Mouse (Mus musculus) midbrain, embryonic 15.5 days (tissue): ENCODE data around the gene En2. TPM values are rescaled to one million over a fixed set of nuclear protein-coding genes. Genes with fewer than 3 reads are reported as not detected.

ENCODE experiments used
- ATAC-seq: fragments of 200-750 bp; cut with Nextera tagmentation; replicated peaks from 2 replicates; pipeline ENCODE4 v1.8.0; 2017; ENCODE audit warnings: moderate TSS enrichment
- H3K27ac ChIP-seq: fragments of 300-500 bp; sonication (generic); 2 replicates; pipeline ENCODE4 v1.5.1; 2015; ENCODE audit warnings: mild to moderate bottlenecking, inconsistent platforms
- H3K27me3 ChIP-seq: fragments of 300-500 bp; sonication (generic); replicated peaks from 2 replicates; pipeline ENCODE4 v1.6.1; 2015; ENCODE audit warnings: inconsistent platforms
- H3K36me3 ChIP-seq: fragments of 300-500 bp; sonication (generic); replicated peaks from 2 replicates; pipeline ENCODE4 v1.6.1; 2015; ENCODE audit warnings: inconsistent platforms
- H3K4me1 ChIP-seq: fragments of 300-500 bp; sonication (generic); 2 replicates; pipeline ENCODE4 v1.6.1; 2015; ENCODE audit warnings: inconsistent platforms
- H3K4me2 ChIP-seq: fragments of 300-500 bp; sonication (generic); 2 replicates; pipeline ENCODE4 v1.6.1; 2015; ENCODE audit warnings: inconsistent platforms, mild to moderate bottlenecking, moderate library complexity
- H3K4me3 ChIP-seq: fragments of 300-500 bp; sonication (generic); 2 replicates; pipeline ENCODE4 v1.5.1; 2015; ENCODE audit warnings: mild to moderate bottlenecking, inconsistent platforms
- H3K9ac ChIP-seq: fragments of 300-500 bp; sonication (generic); 2 replicates; pipeline ENCODE4 v1.6.1; 2015; ENCODE audit warnings: mild to moderate bottlenecking, inconsistent platforms
- H3K9me3 ChIP-seq: fragments of 300-500 bp; sonication (generic); 2 replicates; pipeline ENCODE4 v1.6.1; 2016; ENCODE audit warnings: inconsistent platforms
- WGBS: fragments of 180-500 bp; shearing (Covaris S2); methylation state at CpG from one replicate; pipeline ENCODE4 v1.1.7; 2015; ENCODE audit warnings: mixed read lengths; 5-methylcytosine and 5-hydroxymethylcytosine counted together
- polyA plus RNA-seq: library from polyadenylated mRNA; unstranded; fragments of >200 nt; fragmentation: Nextera tagmentation; extraction: Ambion mirVana; gene quantifications from 2 replicates; pipeline ENCODE4 v1.2.1, GENCODE M21; 2015

The En2 gene
- polyA plus RNA-seq, 1 experiment from 2014 or later = 0.93 TPM

- H3K4me3 ChIP-seq = no peak overlapping the region
- H3K36me3 ChIP-seq = no peaks in the 10 kb centered on the region
- H3K27me3 ChIP-seq = peaks cover 44% of the 10 kb centered on the region
- H3K4me1 ChIP-seq = peaks cover 12% of the 10 kb centered on the region
- WGBS = 16% methylated on average over 1 of the region's 1 CpGs
- no peak for ATAC-seq
- peak overlapping the region; percentile 68 for H3K27ac ChIP-seq
- H3K9ac ChIP-seq = no peak overlapping the region
- peak overlapping the region; percentile 27 for H3K4me2 ChIP-seq
- no peaks in the 10 kb centered on the region for H3K9me3 ChIP-seq
Observed at GRCm38 (mm10) chr5:28173674-28174073, 8.2 kb downstream of the En2 start.

DNA sequence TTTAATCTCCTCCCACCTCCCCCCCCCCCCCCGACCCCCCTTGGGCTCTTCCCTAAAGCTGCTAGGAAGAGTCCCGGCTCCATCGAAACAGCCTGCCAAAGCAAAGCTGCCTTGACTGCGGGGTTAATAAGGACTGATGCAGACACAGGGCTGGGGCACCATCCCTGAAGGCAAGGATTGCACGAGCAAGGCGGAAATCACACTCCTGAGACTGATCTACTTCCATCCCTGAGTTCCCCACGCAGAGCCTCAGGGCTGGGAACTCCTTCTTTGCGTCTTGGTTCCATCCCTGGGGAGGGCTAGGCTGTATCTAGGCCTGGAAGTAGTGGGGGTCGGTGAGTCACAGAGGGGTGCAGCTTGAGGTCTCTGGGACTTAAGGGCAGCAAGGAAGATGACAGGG, 8.6 kb downstream of the En2 start:
- H3K4me3 ChIP-seq = no peak overlapping the region
- peak overlapping the region; percentile 68 for H3K27ac ChIP-seq
- H3K36me3 ChIP-seq = no peaks in the 10 kb centered on the region
- peaks cover 15% of the 10 kb centered on the region for H3K4me1 ChIP-seq
- H3K9me3 ChIP-seq = no peaks in the 10 kb centered on the region
- H3K4me2 ChIP-seq = peak overlapping the region; percentile 27
- no peak for ATAC-seq
- peaks cover 48% of the 10 kb centered on the region for H3K27me3 ChIP-seq
- WGBS = 5% methylated on average over 9 of the region's 9 CpGs
- H3K9ac ChIP-seq = no peak overlapping the region

DNA sequence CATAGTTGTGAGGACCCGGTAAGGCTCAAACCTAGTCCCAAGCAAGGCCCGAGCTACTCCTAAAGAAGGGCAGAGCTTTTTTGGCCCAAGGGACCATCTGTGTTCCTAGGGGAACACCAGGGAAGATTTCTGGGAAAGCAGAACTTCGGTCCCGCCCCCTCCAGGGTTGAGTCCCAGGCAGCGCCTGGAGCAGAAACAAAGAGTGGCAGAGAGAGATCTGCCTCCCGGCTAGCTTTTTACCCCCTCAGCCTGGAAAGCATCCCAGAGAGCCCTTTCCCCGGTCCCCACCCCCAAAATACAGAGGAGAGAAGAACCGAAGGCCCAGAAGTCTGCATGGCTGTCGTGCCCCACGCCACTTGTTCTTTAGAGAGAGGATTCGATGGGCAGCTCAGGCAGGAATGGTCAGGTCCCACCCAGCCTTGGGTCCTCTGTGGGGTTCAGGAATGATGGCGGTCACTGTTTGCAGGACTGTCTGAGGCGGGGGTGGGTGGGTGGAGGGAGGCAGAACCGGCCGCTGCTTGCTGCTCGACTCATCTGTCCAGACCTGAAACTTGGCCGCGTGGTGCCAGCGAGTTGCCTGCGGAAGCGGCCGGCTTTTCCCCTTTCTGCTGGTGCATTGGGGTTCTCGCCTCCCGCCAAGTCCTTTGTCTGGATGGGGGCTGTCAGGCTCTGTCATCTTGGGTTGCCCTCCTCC, 9.5 kb downstream of the En2 start:
- Histone ChIP-seq H3K4me2 (peak overlapping the region; percentile 38), H3K36me3 (no peaks in the 10 kb centered on the region), H3K9me3 (no peaks in the 10 kb centered on the region), H3K27ac (peak overlapping the region; percentile 68), H3K9ac (no peak overlapping the region), H3K4me1 (peaks cover 24% of the 10 kb centered on the region), H3K27me3 (peaks cover 51% of the 10 kb centered on the region), H3K4me3 (peak overlapping the region; percentile 12)
- peak; percentile 31 for ATAC-seq
- 3% methylated on average over 24 of the region's 24 CpGs for WGBS

DNA sequence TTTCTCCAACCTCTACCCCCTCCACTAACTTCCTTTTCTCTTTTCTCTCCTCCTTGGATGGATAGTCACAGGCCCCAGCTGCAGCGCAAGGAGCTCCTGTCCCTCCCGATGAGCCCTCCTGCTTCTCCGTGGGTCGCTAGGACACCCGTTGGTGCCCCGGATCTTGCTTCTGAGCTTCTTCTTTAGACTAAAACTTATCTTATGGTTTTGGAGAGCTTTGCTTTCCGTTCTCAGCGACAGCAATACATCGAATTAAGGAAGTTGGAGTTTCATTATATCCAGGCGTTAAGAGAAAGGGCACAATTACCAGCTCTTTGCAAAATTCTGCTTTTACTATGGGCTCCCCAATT, 10.1 kb downstream of the En2 start:
- Histone ChIP-seq H3K9me3 (no peaks in the 10 kb centered on the region), H3K36me3 (no peaks in the 10 kb centered on the region), H3K9ac (no peak overlapping the region), H3K4me1 (peaks cover 29% of the 10 kb centered on the region), H3K4me2 (peak overlapping the region; percentile 38), H3K27ac (peak overlapping the region; percentile 68), H3K4me3 (peak overlapping the region; percentile 12; the same call in 1 of the 2 replicates), H3K27me3 (peaks cover 51% of the 10 kb centered on the region)
- ATAC-seq = 0 out of 2 replicates have a peak, but pooled peaks have one; percentile 31
- 4% methylated on average over 10 of the region's 10 CpGs for WGBS

DNA sequence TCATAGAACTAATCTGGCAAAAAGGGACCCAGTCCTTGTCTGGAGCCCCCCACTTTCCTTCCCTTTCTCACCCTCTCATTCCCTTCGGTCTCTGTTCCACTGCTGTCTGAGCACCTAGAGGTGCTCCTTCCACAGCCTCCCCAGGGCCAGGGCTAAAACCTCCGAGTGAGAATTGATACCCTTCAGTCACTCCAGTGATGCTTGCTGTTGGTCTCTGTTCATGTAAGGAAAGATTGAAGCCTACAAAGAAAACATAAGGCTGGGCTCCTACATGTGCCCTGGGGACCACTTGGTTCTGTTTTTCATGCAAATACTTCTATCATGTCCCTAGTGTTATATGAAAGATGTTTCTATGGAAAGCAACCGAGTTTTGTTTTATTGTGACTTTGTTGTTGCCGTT, 10.5 kb downstream of the En2 start:
- Histone ChIP-seq H3K9me3 (no peaks in the 10 kb centered on the region), H3K9ac (no peak overlapping the region), H3K4me2 (0 out of 2 replicates have a peak overlapping the region, but pooled peaks have one; percentile 38), H3K4me1 (peaks cover 27% of the 10 kb centered on the region), H3K27me3 (peaks cover 47% of the 10 kb centered on the region), H3K4me3 (no peak overlapping the region), H3K36me3 (no peaks in the 10 kb centered on the region), H3K27ac (peak overlapping the region; percentile 68)
- ATAC-seq = no peak
- WGBS = 8% methylated on average over 4 of the region's 4 CpGs

DNA sequence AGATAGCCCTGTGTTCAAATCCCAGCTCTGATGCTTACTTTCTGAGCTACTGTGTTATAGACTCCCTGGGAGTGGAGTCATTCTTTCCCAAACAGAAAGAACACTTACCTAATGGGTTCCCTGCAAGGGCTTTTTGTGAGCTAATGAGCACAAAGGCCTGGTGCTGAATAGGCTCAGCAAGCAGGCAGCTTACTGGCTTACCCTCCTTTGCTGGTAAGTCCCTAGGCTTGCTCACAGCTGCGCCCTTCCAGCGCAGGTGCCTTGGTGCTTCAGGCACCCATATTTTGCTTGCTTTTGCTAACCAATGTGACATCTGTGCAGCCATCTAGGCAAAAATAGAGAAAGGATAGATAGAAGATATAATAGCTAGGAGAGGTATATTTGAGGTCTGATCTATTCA, 11.1 kb downstream of the En2 start:
- Histone ChIP-seq H3K9ac (no peak overlapping the region), H3K36me3 (no peaks in the 10 kb centered on the region), H3K9me3 (no peaks in the 10 kb centered on the region), H3K4me1 (peaks cover 24% of the 10 kb centered on the region), H3K4me3 (no peak overlapping the region), H3K27me3 (peaks cover 45% of the 10 kb centered on the region), H3K4me2 (no peak overlapping the region), H3K27ac (peak overlapping the region; percentile 68)
- no peak for ATAC-seq
- WGBS = 3% methylated on average over 2 of the region's 2 CpGs

DNA sequence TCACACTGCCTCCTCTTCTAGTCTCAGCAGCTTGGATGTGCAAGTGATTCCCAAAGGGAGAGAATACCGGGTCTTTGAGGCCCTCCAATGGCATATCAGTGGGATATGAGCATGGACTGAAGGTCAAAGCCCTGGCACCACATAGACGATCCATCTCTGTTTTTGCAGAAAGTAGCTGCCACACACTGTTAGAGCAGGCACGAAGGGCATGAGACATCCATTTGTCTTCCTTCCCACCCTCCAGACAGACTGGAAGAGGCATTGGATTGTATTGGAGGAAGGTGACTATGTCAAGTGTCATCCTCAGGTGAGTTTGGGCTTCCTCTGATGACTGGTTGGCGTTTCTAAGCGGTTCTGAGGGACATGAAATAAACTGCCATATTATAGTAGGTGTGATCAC, 12.8 kb downstream of the En2 start:
- no peak overlapping the region for H3K9ac ChIP-seq
- H3K36me3 ChIP-seq = no peaks in the 10 kb centered on the region
- WGBS = 26% methylated on average over 5 of the region's 5 CpGs
- H3K27me3 ChIP-seq = peaks cover 38% of the 10 kb centered on the region
- peaks cover 24% of the 10 kb centered on the region for H3K4me1 ChIP-seq
- no peak overlapping the region for H3K27ac ChIP-seq
- H3K4me3 ChIP-seq = no peak overlapping the region
- no peak for ATAC-seq
- no peaks in the 10 kb centered on the region for H3K9me3 ChIP-seq
- H3K4me2 ChIP-seq = no peak overlapping the region

DNA sequence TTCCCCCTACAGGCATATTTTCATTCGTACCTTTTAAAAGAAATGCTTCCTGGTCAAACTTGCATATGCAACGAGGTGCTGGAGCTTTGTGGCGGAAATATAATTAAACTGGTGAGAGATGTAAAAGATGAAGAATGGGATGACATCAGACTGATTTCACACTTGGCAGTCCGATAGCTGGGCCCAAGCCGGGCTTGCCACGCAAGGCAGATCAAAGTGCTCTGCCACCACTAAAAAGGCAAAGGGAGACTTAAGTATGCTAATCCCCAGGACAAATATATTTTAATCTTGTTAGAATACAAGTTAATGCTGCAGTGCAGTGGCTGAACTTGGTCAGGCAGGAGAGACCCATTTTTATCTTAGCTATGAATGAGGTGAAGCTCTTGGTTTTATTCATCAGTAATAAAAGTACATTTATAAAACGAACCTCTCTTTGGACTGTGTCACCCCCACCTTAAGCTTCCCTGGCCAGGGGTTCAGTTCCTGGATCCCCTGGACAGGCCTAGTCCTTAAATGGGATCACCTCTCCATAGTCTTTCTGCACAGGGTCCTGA, 13.8 kb downstream of the En2 start:
- H3K4me2 ChIP-seq = no peak overlapping the region
- H3K27me3 ChIP-seq = peaks cover 29% of the 10 kb centered on the region
- no peaks in the 10 kb centered on the region for H3K9me3 ChIP-seq
- WGBS = 13% methylated on average over 7 of the region's 7 CpGs
- no peak overlapping the region for H3K4me3 ChIP-seq
- H3K36me3 ChIP-seq = no peaks in the 10 kb centered on the region
- H3K4me1 ChIP-seq = peaks cover 21% of the 10 kb centered on the region; the same call in 1 of the 2 replicates
- peak; percentile 45 for ATAC-seq
- no peak overlapping the region for H3K9ac ChIP-seq
- H3K27ac ChIP-seq = 0 out of 2 replicates have a peak overlapping the region, but pooled peaks have one; percentile 18

GRCm38 (mm10) chr5:28191201-28192098, 26.0 kb downstream of the En2 start:
- ATAC-seq = no peak
- Histone ChIP-seq H3K9ac (no peak overlapping the region), H3K27me3 (no peaks in the 10 kb centered on the region), H3K4me2 (no peak overlapping the region), H3K4me1 (0 out of 2 replicates have a peak, but pooled peaks cover 3% of the 10 kb centered on the region), H3K4me3 (no peak overlapping the region), H3K36me3 (no peaks in the 10 kb centered on the region), H3K27ac (no peak overlapping the region), H3K9me3 (no peaks in the 10 kb centered on the region)
- 13% methylated on average over 3 of the region's 3 CpGs for WGBS

DNA sequence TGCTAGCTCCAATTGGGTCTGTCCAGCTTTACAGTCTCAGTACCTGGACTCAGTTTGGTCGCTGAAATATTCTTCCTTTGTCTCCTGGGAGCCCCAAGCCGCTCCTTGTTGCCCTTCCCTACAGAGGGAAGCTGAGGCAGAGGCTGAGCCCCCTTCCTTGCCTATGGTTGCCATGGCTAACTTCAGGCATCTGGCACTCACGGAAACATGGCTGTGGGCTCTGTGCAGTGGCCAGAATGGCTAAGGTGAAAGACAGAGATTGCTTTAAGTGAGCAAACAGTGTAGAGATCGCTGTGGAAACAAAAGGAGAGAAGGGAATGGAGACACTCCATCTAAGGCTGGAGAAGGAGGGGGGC, 26.6 kb downstream of the En2 start:
- ATAC-seq = no peak
- no peak overlapping the region for H3K4me2 ChIP-seq
- H3K4me1 ChIP-seq = 0 out of 2 replicates have a peak, but pooled peaks cover 3% of the 10 kb centered on the region
- H3K9me3 ChIP-seq = no peaks in the 10 kb centered on the region
- H3K27ac ChIP-seq = no peak overlapping the region
- no peaks in the 10 kb centered on the region for H3K36me3 ChIP-seq
- no peak overlapping the region for H3K4me3 ChIP-seq
- WGBS = 9% methylated on average over 4 of the region's 4 CpGs
- H3K27me3 ChIP-seq = no peaks in the 10 kb centered on the region
- H3K9ac ChIP-seq = no peak overlapping the region

- Histone ChIP-seq H3K9ac (no peak overlapping the region), H3K9me3 (no peaks in the 10 kb centered on the region), H3K4me1 (peaks cover 6% of the 10 kb centered on the region; the same call in 1 of the 2 replicates), H3K4me2 (no peak overlapping the region), H3K27ac (no peak overlapping the region), H3K27me3 (no peaks in the 10 kb centered on the region), H3K36me3 (no peaks in the 10 kb centered on the region), H3K4me3 (no peak overlapping the region)
- no peak for ATAC-seq
- WGBS = 53% methylated on average over 2 of the region's 2 CpGs
Observed at GRCm38 (mm10) chr5:28195473-28195872, 30.0 kb downstream of the En2 start.

DNA sequence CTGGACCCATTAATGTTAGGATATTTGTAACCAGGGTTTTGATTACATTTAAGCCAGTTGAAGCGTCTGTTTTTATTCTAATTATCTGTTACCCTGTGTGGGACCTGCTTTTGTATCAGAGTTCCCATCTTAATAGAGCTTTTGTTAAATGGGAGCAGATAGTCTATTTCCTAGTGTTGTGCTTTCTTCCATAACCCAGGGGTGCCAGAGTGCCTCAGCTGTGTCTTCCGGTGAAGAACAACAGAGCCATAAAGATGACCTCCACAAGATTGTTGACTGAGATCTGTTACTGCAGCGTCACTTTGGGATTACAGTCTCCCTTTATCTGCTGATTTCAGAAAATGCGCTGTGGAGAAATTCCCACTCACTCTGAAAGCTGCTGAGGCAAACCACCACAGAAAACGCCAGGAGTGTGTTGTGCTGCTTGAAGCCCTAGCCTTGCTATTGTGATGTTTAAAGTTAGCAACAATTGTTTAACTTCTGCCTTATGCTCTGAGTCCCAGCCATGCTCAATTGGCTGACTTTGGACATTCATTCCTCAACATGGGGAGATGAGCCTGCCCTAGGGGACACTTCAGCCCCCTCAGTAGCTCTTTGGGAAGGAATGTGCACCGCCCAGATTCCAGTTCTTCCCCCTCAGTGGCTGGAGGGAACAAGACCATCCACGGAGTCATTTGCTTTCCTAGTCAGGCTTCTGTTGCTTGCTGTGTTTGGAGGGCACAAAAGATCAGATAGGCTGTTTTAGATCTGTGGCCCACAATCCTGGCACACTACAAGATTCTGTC, 33.8 kb downstream of the En2 start:
- Histone ChIP-seq H3K36me3 (no peaks in the 10 kb centered on the region), H3K27me3 (no peaks in the 10 kb centered on the region), H3K4me2 (no peak overlapping the region), H3K4me3 (no peak overlapping the region), H3K9me3 (no peaks in the 10 kb centered on the region), H3K27ac (no peak overlapping the region), H3K9ac (no peak overlapping the region), H3K4me1 (peaks cover 3% of the 10 kb centered on the region; the same call in 1 of the 2 replicates)
- 39% methylated on average over 7 of the region's 7 CpGs for WGBS
- ATAC-seq = no peak
